Mouse (Mus musculus): ENCODE data around the gene Gadd45a.

GRCm38 (mm10) chr6:66995825-66996224 lies 41.4 kb downstream of the Gadd45a start:
- TF ChIP-seq CTCF (IDR thresholded peaks at IDR 0.05; ENCODE audit: low read depth) (no peak), EP300 (IDR thresholded peaks at IDR 0.05; ENCODE audit: low read depth) (no peak)
